ENCODE assay signal across 9 mouse cellular contexts in the genomic region with DNA sequence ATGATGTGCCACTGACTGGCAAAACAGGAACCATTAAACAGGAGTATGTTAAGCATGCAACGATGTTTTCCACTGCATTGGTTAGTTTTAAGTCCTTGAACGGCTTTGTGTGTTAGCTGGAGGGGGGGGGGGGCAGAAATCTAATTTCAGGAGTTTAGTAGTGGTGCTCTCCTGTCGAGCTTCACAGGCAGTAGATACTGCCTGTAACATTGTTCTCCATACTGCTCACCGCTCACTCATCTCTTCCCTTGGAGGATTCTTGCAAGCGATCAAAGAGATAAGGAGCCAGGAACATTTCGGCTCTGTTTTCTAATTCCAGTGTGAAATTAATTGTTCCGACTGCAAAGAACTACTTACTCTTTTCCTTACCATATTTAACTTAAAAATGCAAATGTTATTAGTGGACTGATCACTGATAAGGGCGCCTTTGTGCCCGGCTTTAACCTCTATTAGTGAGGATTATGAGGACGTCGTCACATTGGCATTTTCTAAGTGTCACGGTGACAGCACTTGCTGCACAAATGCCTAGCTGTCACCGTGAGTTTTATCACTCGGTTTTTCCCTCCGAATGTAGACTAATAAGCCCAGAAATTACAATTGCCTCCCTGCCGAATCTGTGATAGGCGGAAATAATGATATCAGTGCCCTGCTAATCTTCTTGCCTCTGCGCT.
DNase-seq lines count a peak whose midpoint lies in the region; ATAC-seq and TF ChIP-seq lines count a peak whose summit lies in the region.
"Had no signal": no experiment of that assay in that cellular context is flagged by ENCODE, and none has a peak within 500 bp of the region (broad histone marks: within the 10 kb centered on the region; RNA-seq: fewer than 3 reads in every experiment).

No protein-coding gene starts in this region.

- H3K9me3 ChIP-seq in forebrain, embryonic 12.5 days: no peaks in the 10 kb centered on the region
- no peaks in the 10 kb centered on the region for H3K9me3 ChIP-seq in hindbrain, embryonic 14.5 days (ENCODE audit: control insufficient read depth, low read length)
- no peaks in the 10 kb centered on the region for H3K9me3 ChIP-seq in midbrain, postnatal 0 days (ENCODE audit: low read length)
- H3K9me3 ChIP-seq: lung, embryonic 15.5 days had no signal

- 43% methylated on average over 18 of the region's 18 CpGs for WGBS in forebrain, embryonic 12.5 days
- WGBS in hindbrain, embryonic 14.5 days: 42% methylated on average over 18 of the region's 18 CpGs
- WGBS in midbrain, postnatal 0 days: 19% methylated on average over 18 of the region's 18 CpGs

- no peak for TF ChIP-seq CTCF in left cerebral cortex, adult 2 months (IDR thresholded peaks at IDR 0.05)
- no peak for TF ChIP-seq CTCF in midbrain, postnatal 0 days (IDR thresholded peaks at IDR 0.05)

- intact Hi-C loops in left cerebral cortex, adult 2 months (cut with DNase I): loop anchor here (10.0 kb wide), 1 partner anchor 340 kb away; the partner anchor contains the start of gene Nkx2-4
- intact Hi-C loops in left cerebral cortex, postnatal 4 days (cut with DNase I): no loop called here

- no peak overlapping the region for H3K9ac ChIP-seq in forebrain, embryonic 12.5 days
- peak overlapping the region; percentile 53 for H3K9ac ChIP-seq in hindbrain, embryonic 14.5 days
- H3K9ac ChIP-seq in midbrain, postnatal 0 days (replicated peaks; ENCODE audit: low read length, poor library complexity, severe bottlenecking): peak overlapping the region; percentile 55
- H3K9ac ChIP-seq: lung, embryonic 15.5 days had no signal

- peaks cover 15% of the 10 kb centered on the region; the same call in 1 of the 2 replicates for H3K27me3 ChIP-seq in forebrain, embryonic 12.5 days
- no peaks in the 10 kb centered on the region for H3K27me3 ChIP-seq in hindbrain, embryonic 14.5 days (ENCODE audit: control insufficient read depth, insufficient read depth, low read length)
- no peaks in the 10 kb centered on the region for H3K27me3 ChIP-seq in midbrain, postnatal 0 days (ENCODE audit: insufficient read depth, low read length)
- H3K27me3 ChIP-seq: lung, embryonic 15.5 days had no signal

- peak overlapping the region; percentile 46 for H3K4me3 ChIP-seq in left cerebral cortex, adult 2 months
- peak overlapping the region; percentile 20 for H3K4me3 ChIP-seq in forebrain, embryonic 12.5 days (replicated peaks)
- H3K4me3 ChIP-seq in hindbrain, embryonic 14.5 days (replicated peaks; ENCODE audit: low read length): peak overlapping the region; percentile 27
- peak overlapping the region; percentile 37 for H3K4me3 ChIP-seq in midbrain, postnatal 0 days (ENCODE audit: low read depth, low read length)
- H3K4me3 ChIP-seq: lung, embryonic 15.5 days had no signal

- H3K4me2 ChIP-seq in forebrain, embryonic 12.5 days: peak overlapping the region; percentile 39
- peak overlapping the region; percentile 51 for H3K4me2 ChIP-seq in hindbrain, embryonic 14.5 days (replicated peaks)
- H3K4me2 ChIP-seq in midbrain, postnatal 0 days (ENCODE audit: low read depth, low read length, poor library complexity, severe bottlenecking): peak overlapping the region; percentile 55
- H3K4me2 ChIP-seq: lung, embryonic 15.5 days had no signal

- peak; percentile 34 for ATAC-seq in forebrain, embryonic 12.5 days (ENCODE audit: low FRiP score)
- ATAC-seq in hindbrain, embryonic 14.5 days (ENCODE audit: low FRiP score): peak; percentile 13; the same call in 1 of the 2 replicates
- peak; percentile 72 for ATAC-seq in midbrain, postnatal 0 days (ENCODE audit: low FRiP score)

- no peak for DNase-seq in left cerebral cortex, adult 2 months (ENCODE audit: extremely low spot score in 1 of 2, low spot score in 2 of 2)
- no peak for DNase-seq in left cerebral cortex, postnatal 4 days
- no peak for DNase-seq in hindbrain, embryonic 14.5 days (ENCODE audit: low spot score)
- no peak for DNase-seq in midbrain, postnatal 0 days (ENCODE audit: low spot score)
- no peak for DNase-seq in spleen, postnatal 36 days (ENCODE audit: low spot score in 2 of 2)
- DNase-seq in embryo, embryonic 9.5 days (ENCODE audit: extremely low spot score): no peak
- DNase-seq: gastrocnemius, postnatal 14 days had no signal

- H3K27ac ChIP-seq in left cerebral cortex, adult 2 months: peak overlapping the region; percentile 21; the same call in 1 of the 2 replicates
- no peak overlapping the region for H3K27ac ChIP-seq in forebrain, embryonic 12.5 days
- H3K27ac ChIP-seq in hindbrain, embryonic 14.5 days: peak overlapping the region; percentile 88
- peak overlapping the region; percentile 88 for H3K27ac ChIP-seq in midbrain, postnatal 0 days (ENCODE audit: low read depth, low read length)
- H3K27ac ChIP-seq: lung, embryonic 15.5 days had no signal

- peaks cover 12% of the 10 kb centered on the region for H3K4me1 ChIP-seq in forebrain, embryonic 12.5 days
- peaks cover 17% of the 10 kb centered on the region for H3K4me1 ChIP-seq in hindbrain, embryonic 14.5 days (replicated peaks; ENCODE audit: control insufficient read depth, insufficient read depth, low read length)
- H3K4me1 ChIP-seq in midbrain, postnatal 0 days (ENCODE audit: insufficient read depth, low read length): 0 out of 2 replicates have a peak, but pooled peaks cover 3% of the 10 kb centered on the region
- H3K4me1 ChIP-seq: lung, embryonic 15.5 days had no signal

- H3K36me3 ChIP-seq in forebrain, embryonic 12.5 days (replicated peaks): no peaks in the 10 kb centered on the region
- no peaks in the 10 kb centered on the region for H3K36me3 ChIP-seq in hindbrain, embryonic 14.5 days (replicated peaks; ENCODE audit: control insufficient read depth, insufficient read depth)
- no peaks in the 10 kb centered on the region for H3K36me3 ChIP-seq in midbrain, postnatal 0 days (ENCODE audit: insufficient read depth, low read length)
- H3K36me3 ChIP-seq: lung, embryonic 15.5 days had no signal

Comparison
In these comparisons a context has a peak if more than half of its experiments do, and no peak if none do; other contexts are left out.
1. ATAC-seq: peak in every context shown above with its lines; median percentile 72 in midbrain, postnatal 0 days; 34 in forebrain, embryonic 12.5 days; 13 in hindbrain, embryonic 14.5 days.